Comparison of ENCODE assay signal across 20 mouse cellular contexts in the genomic region with DNA sequence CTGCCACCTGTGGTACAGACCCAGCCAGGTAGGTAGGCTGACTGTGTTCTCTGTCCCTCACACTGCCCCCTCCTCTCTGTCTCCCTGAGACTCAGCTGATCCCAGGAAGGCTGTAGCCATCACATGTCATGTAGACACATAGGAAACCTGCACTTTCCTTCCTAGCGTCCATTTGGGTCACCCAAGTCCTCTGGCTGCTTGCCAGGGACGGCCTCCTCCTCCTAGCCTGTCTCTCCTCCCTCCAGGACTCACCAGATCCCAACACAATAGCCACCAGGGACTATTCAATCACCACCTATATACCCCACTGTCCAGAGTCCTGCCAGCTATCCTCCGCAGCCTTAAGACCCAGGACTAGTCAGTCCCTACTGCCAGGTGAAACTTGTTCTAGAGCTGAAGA.
"Had no signal": no experiment of that assay in that cellular context is flagged by ENCODE, and none has a peak within 500 bp of the region (broad histone marks: within the 10 kb centered on the region; RNA-seq: fewer than 3 reads in every experiment).

No protein-coding gene starts in this region.

- ATAC-seq: intestine, postnatal 0 days; liver, postnatal 0 days had no signal

- H3K9me3 ChIP-seq: kidney, embryonic 15.5 days; limb, embryonic 12.5 days; limb, embryonic 15.5 days; neural tube, embryonic 12.5 days; neural tube, embryonic 15.5 days had no signal

- H3K27ac ChIP-seq: kidney, embryonic 15.5 days; limb, embryonic 12.5 days; limb, embryonic 15.5 days; liver, embryonic 14.5 days; neural tube, embryonic 12.5 days; neural tube, embryonic 15.5 days had no signal

- H3K9ac ChIP-seq: kidney, embryonic 15.5 days; limb, embryonic 12.5 days; limb, embryonic 15.5 days; liver, embryonic 14.5 days; liver, postnatal 0 days; lung, embryonic 14.5 days; neural tube, embryonic 12.5 days; neural tube, embryonic 15.5 days had no signal

- H3K4me2 ChIP-seq: kidney, embryonic 15.5 days; limb, embryonic 12.5 days; limb, embryonic 15.5 days; liver, embryonic 11.5 days; lung, embryonic 14.5 days; midbrain, embryonic 11.5 days; neural tube, embryonic 12.5 days; neural tube, embryonic 15.5 days had no signal

- H3K27me3 ChIP-seq: kidney, embryonic 15.5 days; limb, embryonic 12.5 days; limb, embryonic 15.5 days; neural tube, embryonic 12.5 days; neural tube, embryonic 15.5 days had no signal

- H3K4me1 ChIP-seq: kidney, embryonic 15.5 days; limb, embryonic 12.5 days; limb, embryonic 15.5 days; neural tube, embryonic 12.5 days; neural tube, embryonic 15.5 days had no signal

- H3K4me3 ChIP-seq: kidney, embryonic 15.5 days; limb, embryonic 12.5 days; limb, embryonic 15.5 days; neural tube, embryonic 12.5 days; neural tube, embryonic 15.5 days had no signal

- DNase-seq: kidney, adult 2 months; kidney, postnatal 14 days; kidney, postnatal 4 days; left cerebral cortex, postnatal 4 days; liver, postnatal 0 days; lung, embryonic 14.5 days; lung, postnatal 10 days; lung, postnatal 4 days; midbrain, embryonic 14.5 days; thymus, adult 18-20 months; thymus, postnatal 4 days had no signal
